Mouse (Mus musculus) spleen, postnatal 14 days (tissue): Measurements from ENCODE around the gene C1s1.
"Not testable (repeated sequence)": the region's sequence is repeated elsewhere in the genome, so short reads cannot be mapped to it uniquely, and the experiment has no call there.

Experiments used
- DNase-seq, 2 experiments: peaks; one replicate each; pipeline ENCODE4 v3.0.0; 2021 to 2022; ENCODE audit warnings: low spot score in 2 of 2

Gene C1s1

DNA sequence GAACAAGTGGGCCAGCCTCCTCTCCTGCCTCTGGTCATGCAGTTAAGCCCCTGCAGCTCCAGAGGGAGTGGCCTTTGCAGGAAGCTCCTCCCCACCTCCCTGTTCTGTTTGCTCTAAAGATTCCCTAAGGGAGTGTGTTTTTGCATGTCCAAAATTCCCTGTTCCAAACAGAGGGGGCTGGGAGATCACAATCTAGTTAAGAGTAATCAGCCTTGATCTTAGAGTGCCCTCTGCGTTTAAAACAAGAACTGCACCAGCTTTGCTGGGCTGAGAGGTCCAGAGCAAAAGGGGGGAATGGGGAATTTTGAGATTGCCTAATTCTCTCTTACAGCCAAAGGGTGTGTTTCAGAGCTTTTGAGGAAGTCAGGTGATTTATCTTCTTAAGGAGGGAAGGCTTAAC is at the start of gene C1s1:
Gene C1s1, minus strand, starts transcription at position 76 of the 400 bp plus-strand sequence.
- peak in 1 of 2 experiments; percentile 2 for DNase-seq

DNA sequence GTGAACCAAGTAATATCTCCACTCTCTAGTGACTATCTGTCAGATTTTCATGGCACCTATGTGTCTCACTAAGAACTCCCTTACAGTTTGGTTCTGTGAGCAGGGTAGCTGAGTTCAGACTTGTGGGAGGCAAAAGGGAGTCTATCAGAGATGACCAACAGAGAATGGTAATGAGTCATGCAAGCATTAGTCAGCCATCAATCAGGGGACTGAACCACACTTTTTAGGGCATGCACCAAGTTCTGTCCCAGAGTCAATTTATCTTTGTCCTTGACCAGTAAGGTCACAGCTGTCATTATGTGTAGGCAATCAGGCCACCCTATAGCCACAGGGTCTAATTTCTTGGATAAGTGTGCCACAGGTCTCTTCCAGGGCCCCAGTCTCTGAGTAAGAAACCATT is 46.6 kb upstream of the C1s1 start:
- no peak for DNase-seq

DNA sequence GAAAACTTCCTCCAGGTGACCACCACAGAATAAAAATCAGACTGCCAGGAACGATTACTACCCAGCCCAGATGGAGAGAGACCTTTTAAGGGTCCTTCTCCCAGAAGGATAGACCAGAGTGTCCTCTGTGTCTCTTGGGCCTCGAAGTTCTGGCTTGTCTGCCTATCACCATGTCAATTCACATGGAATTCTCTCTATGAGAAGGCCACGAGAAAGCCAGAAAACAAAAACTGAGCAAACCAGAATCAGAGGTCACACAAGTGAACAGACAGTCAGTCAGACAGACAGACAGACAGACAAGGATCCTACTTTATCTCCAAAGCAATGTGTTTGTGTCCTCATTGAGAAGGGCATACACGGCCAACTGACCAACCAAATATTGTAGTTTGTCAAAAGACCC is 44.1 kb upstream of the C1s1 start:
- DNase-seq, result no peak

DNA sequence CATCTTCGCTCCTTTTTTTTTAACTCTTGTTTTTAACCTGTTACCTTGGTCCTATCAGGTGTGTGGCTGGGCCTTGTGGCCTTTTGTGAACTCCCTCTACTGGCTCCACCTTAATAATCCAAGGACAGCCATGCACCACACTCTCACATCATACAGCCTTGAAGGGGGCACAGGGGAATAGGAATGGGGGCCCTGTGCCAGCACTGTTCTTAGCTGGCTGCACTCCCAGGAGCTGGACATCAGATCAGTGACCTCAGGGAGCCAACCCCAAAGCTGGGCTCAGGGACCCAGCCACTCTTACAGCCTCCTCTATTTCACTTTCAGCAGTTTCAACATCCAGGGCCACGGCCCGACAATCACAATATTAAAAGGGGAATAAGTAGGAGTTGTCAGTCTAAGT is 43.6 kb upstream of the C1s1 start:
- no peak for DNase-seq

DNA sequence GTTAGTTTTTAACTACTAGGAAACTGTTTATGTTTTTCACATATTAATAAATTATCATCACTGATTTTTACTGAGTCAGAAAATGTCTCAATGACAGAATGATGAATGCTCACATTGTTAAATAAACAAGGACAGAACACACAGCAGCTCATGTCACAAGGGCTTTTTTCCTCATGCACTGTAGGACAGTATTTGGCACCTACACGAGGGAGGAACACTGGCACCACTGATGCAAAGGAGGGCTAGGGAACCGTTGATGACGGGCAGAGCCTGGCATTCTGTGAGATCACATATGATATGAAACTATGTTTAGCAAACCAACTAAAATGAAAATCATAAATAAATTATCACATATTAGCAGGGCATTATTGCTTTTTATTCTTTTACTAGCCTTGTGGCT is 42.8 kb upstream of the C1s1 start:
- no peak for DNase-seq

DNA sequence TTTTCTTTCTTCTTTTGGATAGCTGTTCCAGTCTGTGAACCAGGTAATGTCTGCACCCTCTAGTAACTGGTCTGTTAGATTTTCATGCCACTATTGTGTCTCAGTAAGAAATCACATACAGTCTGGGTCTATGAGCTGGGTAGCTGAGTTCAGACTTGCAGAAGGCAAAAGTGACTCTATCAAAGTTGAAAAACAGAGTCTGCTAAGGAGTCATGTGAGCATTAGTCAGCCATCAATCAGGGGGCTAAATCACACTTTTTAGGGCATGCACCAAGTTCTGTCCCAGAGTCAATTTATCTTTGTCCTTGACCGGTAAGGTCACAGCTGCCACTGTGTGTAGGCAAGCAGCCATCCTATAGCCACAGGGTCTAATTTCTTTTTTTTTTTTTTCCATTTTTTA is 40.1 kb upstream of the C1s1 start:
- no peak for DNase-seq

DNA sequence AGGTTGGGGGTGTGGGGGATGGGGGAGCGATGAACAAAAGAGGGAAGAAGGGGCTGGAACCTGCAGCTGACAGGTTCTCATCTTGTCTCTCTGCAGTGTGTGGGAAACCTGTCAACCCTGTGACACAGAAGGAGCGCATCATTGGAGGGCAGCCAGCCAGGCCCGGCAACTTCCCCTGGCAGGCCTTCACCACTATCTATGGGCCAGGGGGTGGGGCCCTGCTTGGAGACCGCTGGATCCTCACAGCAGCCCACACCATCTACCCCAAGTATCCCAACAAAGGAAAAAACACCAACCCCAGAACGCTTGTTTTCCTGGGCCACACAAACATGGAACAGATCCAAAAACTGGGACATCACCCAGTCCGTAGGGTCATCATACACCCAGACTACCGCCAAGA is 38.0 kb upstream of the C1s1 start:
- not testable (repeated sequence) for DNase-seq

DNA sequence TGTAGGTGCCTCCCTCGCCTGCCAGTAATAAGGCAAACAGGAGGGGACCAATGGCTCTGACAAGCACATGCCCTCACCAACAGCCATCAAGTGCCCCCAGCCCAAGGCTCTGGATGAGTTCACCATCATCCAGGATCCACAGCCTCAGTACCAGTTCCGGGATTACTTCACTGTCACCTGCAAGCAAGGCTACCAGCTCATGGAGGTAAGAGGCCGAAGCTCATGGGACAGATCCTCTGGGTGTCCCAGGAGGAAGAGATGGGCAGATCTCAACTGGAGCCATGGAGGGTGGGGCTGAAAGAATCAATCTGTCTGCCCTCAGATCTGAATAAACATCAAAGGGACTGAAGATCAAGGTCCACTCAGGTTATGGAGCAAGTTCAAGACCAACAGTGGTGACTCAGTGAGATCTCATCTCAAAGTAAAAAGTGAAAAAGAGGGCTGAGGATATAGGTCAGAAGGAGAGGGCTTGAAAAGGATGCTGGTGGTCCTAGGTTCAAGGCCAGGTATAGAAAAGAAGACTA is 33.1 kb upstream of the C1s1 start:
- DNase-seq, result not testable (repeated sequence)

DNA sequence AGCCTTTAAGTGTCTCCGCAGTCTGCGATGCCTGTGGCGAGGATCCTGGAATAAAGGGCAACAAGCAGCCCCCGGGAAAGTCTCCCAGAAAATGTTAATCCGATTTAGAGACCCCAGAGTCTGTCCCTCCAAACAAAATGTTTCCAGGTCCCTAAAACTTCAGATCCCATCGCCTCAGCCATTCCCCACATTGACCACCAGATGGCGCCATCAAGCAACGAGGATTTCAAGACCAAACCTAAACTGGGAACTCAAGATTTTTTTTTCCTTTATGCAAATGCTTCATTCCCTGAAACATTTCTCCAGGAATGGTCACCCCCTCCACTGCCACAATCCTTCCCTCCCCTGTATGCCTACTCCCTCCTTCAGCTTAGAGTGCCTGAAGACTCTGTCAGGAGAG is 27.9 kb upstream of the C1s1 start, which contains the start of gene C1rb:
Gene C1rb, plus strand, starts transcription at position 269 of the 400 bp plus-strand sequence.
- peak in 1 of 2 experiments; percentile 47 for DNase-seq

DNA sequence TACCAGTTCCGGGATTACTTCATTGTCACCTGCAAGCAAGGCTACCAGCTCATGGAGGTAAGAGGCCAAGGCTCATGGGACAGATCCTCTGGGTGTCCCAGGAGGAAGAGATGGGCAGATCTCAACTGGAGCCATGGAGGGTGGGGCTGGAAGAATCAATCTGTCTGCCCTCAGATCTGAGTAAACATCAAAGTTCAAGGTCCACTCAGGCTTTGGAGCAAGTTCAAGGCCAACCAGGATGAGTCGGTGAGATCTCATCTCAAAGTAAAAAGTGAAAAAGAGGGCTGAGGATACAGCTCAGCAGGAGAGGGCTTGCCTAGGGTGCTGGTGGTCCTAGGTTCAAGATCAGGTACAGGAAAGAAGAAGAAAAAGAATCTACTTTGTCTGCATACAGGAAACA is 19.5 kb upstream of the C1s1 start:
- not testable (repeated sequence) for DNase-seq

DNA sequence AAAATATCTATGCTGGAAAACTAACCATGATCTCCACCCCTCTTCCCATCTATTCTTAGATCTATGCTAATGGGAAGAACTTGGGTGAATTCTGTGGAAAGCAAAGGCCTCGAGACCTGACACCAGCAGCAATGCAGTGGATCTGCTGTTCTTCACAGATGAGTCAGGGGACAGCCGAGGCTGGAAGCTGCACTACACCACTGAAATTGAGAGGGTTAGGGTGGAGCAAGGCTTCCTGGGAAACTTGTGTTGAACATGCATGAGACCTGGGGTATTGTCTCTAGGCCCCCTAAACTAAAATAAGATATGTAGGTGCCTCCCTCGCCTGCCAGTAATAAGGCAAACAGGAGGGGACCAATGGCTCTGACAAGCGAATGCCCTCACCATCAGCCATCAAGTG is 19.0 kb upstream of the C1s1 start:
- not testable (repeated sequence) for DNase-seq

DNA sequence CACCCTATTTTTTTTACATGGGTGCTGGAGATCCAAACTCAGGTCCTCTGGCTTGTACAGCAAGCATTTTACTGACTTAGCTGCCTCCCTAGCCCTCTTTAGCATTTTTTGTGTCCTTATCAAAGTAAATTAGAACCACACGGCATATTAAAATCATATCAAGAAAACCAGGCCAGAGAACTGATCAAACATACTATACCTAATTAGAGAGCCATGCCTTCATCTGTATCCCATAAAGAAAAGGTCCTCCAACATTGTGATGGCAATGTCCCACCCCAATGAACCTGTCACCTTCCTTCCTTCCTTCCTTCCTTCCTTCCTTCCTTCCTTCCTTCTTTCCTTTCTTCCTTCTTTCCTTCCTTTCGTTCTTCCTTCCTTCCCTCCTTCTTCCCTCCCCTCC is 13.8 kb upstream of the C1s1 start:
- DNase-seq, result not testable (repeated sequence)

DNA sequence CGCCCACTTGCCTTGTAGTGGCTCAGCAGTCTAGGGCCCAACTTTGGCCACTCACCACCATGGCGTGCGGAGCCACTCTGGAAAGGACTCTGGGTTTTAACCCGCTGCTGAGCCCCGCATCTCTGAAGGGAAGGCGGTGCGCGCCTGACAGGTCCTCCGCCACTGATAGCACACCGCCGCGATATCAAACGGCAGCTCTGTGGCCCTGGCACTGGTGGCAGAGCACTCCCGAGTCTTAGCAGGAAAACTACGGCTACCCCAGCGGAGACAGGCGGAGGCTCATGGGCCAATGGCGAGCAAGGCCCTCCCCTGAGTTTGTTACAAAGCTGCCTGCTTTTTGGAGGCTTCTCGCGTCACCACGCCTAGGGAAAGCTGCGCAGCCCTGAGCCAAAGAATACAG is 10.6 kb upstream of the C1s1 start:
- no peak for DNase-seq

DNA sequence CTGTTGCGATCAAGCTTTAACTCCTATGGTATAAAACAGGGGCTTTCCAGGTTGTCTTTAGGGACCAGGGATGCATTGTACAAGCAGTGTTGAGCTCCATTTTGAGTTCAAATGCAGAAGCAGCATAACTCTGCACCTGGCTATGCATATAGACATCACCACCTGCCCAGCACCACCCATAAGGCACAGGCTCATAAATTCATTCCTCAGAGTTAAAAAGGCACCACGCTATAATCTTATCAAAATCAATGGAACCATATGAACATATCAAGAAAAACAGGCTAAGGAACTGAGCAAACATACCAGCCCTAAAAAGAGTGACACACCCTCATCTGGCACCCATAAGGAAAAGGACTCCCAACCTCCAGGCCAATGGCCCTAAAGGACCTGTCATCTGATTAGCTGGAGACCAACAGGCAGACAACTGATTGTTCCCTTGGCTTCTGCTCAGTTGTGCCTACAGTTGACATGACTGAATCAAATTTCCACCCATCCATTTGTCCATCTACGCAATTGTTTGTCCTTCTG is 6.9 kb upstream of the C1s1 start:
- no peak for DNase-seq

DNA sequence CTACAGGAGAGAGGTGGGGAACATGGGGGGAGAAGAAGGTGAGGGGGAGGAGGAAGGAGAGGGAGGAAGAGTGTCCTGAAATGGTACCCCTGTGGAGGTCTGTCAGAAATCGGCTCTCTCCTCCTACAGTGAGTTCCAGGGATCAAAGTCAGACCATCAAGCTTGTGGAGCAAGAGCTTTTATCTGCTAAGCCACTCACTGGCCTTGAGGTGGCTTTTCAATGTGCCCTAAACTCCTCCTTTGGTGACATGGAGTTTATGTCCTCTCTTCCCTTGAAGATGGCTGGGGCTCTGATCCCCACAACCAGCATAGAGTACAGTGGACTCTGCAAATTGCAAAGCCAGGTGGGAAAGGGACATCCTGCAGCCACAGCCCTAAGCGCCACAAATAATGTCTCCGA is 5.8 kb upstream of the C1s1 start:
- not testable (repeated sequence) for DNase-seq

DNA sequence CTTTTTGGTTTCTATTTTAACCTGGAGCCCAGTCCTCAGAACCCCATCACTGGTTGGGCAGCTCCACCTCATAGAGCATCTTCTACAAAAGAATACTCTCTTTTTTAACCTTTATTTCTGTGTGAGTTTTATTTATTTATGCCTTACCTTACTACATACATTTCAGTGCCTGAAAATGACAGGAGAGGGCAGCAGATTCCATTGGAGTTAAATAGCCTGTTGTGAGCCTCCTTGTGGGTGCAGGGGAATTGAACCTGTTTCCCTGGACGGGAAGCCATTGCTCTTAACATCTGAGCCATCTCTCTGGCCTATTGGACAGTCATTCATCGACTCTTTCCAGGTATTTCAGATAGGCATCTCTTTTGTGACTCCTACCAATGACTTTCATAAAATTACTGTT is 3.3 kb upstream of the C1s1 start:
- DNase-seq, result no peak

DNA sequence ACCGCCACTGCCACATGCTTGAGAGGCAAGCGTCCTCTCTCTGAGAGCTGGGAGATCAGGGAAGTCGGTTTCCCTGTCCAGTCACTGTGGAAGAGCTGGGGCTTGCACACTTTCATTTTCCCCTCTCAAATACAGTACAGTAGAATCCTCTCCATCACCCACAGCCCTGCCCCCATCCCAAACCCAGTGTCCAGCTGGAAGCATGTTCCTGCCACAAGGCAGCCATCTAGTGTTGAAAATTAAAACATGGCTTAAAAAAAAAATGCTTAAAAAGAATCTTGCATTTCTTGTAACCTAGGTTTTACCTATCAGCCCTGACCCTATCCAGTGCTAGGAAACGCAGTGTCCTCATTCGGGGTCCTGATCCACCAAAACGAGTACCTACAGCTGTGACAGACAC is 2.3 kb upstream of the C1s1 start:
- DNase-seq, result no peak

DNA sequence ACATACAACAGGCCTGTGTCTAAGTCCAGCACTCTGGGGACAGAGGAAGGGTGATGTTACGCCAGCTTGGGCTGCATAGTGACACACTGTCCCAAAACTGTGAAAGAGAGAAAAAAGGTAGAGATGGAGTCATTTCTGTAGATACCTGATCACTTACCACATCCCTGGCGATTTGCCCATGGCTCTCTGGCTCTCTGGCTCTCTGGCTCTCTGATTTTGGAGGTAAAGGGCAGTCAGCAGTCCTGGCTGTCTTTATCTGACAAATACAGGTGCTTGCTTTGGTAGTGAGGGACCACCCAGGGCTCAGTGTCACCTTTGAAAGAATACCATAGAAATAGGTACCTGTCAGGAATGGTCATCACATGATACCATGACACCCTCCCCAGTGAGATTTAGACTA is 983 bp downstream of the C1s1 start:
- not testable (repeated sequence) for DNase-seq

DNA sequence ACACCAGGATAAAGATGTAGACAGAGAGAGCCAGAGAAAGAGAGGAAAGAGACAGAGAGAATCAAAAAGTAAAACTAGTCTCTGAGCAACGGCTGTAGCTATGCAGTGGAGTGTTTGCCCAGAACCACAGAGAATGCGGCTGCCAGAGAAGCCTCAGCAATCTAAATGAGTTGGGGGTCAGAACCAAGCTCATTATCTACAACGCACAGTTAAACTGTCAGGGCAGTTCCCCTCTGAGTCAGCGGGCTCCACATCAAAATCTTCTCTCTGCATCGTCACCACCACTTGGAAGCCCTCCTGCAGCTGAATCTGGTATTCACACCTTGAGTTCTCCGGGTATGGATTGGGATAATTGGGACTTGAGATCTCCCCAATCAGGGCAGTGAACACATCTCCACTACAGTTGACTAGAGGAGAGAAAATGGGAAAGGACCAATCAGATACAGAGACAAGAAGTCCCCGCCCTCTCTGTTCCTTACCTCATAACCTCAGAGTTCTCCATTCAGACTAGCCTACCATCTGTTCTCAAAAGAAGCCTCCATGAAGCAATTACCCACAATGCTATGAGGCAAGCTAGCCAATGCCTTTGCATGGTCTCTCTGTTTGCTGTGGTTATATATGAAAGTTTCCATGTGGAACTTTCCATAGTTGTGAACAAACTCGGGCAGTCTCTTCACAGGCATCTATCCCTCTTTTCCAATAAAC is 5.9 kb downstream of the C1s1 start:
- not testable (repeated sequence) for DNase-seq

DNA sequence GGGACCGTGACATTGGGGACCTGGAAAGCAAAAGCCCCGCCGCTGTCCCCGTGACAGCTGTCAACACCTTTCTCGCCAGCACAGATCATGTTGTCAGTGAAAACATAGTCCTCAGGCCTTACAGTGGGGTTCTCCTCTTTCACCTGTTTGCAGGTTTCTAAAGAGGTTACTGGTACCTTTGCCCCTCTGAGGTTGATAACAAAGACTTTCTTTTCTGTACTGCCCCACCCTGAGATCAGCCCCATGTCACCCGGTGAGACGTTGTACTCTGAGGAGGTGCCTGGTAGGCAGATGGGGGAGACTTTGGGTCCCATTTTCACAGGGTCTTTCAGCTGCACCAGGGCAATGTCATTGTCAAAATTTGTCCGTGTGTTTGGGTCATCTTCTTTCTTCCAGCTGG is 11.1 kb downstream of the C1s1 start:
- DNase-seq, result no peak

DNA sequence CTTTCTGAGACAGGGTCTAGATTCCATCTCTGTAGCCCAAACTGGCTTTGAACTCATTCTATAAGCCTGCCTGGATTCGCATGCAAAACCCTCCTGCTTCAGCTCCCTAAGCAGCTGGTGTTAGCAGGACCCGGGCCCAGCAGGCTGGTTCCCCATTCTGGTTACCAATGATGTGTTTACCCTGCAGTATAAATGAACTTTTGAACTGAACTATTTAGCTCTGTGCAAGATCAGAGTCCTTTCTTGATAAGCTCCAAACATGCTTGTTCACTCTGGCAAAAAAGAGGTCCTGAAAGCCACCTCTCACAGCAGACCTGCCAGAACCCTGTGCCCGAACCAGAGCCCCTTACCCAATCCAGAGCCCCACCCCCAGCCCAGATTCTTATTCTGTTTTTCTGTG is 14.3 kb downstream of the C1s1 start:
- DNase-seq, result no peak

DNA sequence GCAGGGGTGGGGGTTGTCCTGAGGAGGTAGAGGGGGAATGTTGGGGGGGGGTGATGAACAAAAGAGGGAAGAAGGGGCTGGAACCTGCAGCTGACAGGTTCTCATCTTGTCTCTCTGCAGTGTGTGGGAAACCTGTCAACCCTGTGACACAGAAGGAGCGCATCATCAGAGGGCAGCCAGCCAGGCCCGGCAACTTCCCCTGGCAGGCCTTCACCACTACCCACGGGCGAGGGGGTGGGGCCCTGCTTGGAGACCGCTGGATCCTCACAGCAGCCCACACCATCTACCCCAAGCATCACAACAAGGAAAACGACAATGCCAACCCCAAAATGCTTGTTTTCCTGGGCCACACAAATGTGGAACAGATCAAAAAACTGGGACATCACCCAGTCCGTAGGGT is 20.1 kb downstream of the C1s1 start:
- not testable (repeated sequence) for DNase-seq

DNA sequence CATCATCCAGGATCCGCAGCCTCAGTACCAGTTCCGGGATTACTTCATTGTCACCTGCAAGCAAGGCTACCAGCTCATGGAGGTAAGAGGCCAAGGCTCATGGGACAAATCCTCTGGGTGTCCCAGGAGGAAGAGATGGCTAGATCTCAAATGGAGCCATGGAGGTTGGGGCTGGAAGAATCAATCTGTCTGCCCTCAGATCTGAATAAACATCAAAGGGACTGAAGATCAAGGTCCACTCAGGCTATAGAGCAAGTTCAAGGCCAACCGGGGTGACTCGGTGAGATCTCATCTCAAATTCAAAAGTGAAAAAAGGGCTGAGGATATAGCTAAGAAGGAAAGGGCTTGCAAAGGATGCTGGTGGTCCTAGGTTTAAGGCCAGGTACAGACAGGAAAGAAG is 24.4 kb downstream of the C1s1 start:
- not testable (repeated sequence) for DNase-seq
